Mouse (Mus musculus) urinary bladder, adult 2 months (tissue): ENCODE measurements around the gene Aco2. TPM values are rescaled to one million over a fixed set of nuclear protein-coding genes. Genes with fewer than 3 reads are reported as not detected.

Source experiments
- DNase-seq: peaks from one replicate; pipeline ENCODE4 v3.0.0; 2022; ENCODE audit warnings: low spot score
- polyA plus RNA-seq: library from polyadenylated mRNA; depleted of rRNA; stranded (reverse); fragments of >200 nt; gene quantifications from 2 replicates; pipeline ENCODE4 v1.2.3, GENCODE M21; 2012

Gene Aco2
- polyA plus RNA-seq, 1 experiment, result 185 TPM

GRCm38 (mm10) chr15:81845724-81846123 is 26.4 kb upstream of the Aco2 start:
- DNase-seq, result no peak

- no peak for DNase-seq
These were observed 25.4 kb upstream of the Aco2 start for GRCm38 (mm10) chr15:81846755-81847154.

DNA sequence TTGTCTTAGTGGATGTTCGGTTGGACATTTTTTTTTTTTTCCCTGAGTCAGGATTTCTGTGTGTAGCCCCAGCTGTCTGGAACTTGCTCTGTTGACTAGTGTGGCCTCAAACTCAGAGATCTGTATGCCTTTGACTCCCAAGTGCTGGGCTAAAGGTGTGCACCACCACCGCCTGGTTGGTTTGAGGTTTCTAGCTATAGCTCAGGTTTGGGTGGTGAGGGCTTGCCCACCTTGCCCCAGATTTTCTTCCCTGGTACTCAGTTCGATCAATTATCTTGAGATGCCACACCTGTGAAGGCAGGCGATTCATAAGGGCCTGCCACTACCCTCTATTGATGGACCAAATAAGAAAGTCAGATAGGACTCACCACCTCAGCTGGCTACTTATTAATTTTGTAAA is 24.9 kb upstream of the Aco2 start:
- no peak for DNase-seq

DNA sequence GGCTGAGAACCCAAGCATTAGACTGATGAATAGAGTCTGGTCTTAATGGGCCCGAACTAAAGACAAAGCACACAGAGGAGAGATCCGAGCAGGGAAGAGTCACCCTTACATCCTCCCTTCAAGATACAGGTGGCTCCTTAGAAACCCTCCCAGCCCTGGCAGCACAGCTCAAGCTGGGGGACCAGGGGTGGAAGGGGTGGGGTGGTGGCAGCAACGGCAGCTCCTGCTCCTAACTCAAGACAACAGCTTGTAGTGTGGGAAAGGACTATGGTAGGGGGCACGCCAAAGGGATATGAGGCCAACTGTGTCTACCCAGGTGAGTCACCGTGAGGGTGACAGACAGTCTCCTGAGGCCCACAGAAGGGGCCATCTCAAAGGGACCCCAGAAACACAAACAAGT is 24.2 kb upstream of the Aco2 start:
- DNase-seq, result no peak

- no peak for DNase-seq
These were observed 23.8 kb upstream of the Aco2 start for GRCm38 (mm10) chr15:81848301-81848700.

GRCm38 (mm10) chr15:81849104-81849503 is 23.0 kb upstream of the Aco2 start:
- DNase-seq, result no peak

DNA sequence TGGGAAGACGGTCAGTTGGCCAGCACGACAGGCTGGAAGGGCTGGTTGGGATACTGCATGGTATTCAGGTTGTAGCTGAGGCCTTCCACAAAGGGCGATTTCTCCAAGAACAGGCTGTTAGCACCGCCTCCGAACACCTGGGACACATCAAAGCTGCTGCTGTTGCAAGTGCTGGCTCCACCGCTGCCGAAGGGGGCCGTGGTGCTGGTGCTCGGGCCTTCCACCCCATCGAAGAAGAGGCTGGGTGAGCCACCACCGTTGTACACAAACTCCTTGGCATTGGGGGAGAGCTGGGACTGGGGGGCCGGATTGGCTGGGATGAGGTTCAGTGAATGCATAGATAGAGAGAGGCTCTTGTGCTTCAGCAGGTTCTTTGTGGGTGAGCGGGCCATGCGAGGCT is 21.4 kb upstream of the Aco2 start:
- no peak for DNase-seq

DNA sequence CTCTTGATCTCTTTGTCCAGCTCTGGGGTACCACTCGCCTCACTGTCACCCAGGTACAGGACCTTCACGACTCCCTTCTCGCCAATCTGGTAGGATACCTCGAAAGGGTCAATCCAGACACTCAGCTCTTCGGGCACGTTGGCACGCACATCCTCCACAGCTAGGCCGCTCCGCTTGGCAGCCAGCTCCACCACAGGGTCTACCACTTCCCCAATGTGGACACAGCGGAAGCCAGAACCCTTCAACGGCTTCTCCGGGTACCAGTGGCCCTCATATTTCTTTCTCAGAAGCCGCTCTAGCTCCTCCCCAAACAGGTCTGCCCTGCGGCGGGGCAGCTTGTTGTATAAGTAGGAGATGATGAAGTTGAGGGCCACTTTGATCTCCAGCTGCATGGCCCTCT is 20.7 kb upstream of the Aco2 start:
- no peak for DNase-seq

GRCm38 (mm10) chr15:81852411-81853000 is 19.6 kb upstream of the Aco2 start:
- DNase-seq, result no peak

GRCm38 (mm10) chr15:81853081-81853480 is 19.0 kb upstream of the Aco2 start:
- no peak for DNase-seq

DNA sequence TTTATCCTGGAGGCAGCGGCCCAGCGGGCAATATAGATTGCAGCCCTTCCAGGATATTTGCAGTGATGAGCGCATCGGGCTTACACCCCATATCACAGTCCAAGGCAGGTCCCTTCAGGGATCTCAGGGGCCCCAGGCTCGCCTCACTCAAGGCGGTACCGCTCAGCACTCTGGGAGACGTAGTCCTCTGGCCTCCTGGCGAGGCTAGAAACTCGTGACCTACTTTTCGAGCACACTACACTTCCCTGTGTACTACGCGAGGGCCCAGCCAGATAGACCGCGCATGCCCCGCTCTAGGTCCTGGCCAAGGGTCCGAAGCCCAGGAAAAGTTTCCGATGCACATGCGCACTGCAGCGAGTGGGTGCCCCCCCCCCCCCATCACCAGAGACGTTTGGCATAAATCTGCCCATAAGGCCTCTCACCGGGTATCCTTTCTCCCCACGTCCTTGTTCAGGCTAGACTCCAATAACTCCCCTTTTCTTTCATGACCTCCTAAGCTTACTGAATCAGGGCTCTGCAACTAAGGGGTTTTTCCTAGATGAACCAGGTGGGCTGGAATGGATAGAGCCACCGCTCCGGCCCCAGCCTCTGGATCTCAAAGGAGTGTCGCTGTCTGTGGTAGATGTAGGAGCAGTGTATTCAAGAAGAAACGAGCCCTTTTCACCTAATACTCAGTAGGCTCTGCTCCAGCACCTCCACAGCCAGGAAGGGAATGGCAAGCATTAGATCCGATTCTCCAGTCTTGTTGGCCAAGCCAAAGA is 15.9 kb upstream of the Aco2 start:
- peak; percentile 61 for DNase-seq

DNA sequence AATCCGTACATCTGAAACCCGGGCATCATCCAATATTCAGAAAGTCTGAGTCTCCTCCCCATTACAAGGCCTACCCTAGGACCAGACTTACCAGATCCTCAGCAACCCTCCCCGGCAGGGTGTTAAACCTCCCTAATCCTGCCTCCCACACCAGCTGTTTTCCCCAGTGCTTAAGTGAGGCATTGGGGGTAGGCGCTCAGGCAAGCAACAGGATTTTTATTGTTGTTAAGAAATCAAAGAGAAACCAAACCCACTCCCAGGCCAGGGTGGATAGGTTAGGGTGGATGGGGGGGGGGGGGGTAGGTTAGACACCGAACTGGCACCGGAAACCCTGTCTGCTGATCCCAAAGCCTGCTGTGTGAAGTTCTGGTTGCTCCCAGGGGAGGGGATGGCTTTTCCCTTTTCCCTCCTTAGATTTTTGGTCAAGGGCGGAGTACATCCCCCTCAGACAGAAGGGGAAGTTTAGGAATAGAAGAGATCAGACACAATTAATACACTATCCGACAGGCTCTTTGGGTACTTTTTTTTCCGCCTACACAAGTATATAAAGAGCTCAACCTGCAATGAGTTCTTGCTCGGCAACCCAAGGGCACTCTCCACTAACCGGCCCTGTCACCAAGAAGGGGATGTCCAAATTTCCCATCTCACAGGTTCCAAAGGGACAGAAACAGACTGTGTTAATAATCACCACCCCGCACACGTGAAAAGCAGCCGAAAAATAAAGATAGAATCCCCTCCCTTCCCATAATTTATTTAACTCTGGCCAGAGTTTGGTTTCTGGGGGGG is 15.0 kb upstream of the Aco2 start:
- no peak for DNase-seq

DNA sequence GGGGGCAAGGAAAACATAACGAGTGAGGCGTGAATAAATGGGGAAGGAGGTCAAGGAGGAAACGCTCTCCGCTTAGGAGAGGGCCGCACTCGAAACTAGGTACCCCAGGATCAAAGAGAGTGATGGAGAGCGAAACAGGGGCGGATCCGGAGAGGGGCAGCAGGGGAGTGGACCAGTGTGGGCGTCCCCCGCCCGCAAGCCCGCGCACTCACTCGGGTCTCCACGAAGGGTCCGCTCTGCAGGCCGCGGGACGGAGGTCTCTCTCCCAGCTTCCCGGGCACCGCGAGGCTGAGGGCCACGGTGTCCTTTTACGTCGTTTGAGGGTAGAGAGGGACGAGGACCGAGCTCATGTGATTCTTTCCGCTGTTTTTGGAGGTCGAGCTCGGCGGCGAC is 14.4 kb upstream of the Aco2 start:
- no peak for DNase-seq

GRCm38 (mm10) chr15:81858138-81858516 is 14.0 kb upstream of the Aco2 start:
- peak; percentile 97 for DNase-seq

DNA sequence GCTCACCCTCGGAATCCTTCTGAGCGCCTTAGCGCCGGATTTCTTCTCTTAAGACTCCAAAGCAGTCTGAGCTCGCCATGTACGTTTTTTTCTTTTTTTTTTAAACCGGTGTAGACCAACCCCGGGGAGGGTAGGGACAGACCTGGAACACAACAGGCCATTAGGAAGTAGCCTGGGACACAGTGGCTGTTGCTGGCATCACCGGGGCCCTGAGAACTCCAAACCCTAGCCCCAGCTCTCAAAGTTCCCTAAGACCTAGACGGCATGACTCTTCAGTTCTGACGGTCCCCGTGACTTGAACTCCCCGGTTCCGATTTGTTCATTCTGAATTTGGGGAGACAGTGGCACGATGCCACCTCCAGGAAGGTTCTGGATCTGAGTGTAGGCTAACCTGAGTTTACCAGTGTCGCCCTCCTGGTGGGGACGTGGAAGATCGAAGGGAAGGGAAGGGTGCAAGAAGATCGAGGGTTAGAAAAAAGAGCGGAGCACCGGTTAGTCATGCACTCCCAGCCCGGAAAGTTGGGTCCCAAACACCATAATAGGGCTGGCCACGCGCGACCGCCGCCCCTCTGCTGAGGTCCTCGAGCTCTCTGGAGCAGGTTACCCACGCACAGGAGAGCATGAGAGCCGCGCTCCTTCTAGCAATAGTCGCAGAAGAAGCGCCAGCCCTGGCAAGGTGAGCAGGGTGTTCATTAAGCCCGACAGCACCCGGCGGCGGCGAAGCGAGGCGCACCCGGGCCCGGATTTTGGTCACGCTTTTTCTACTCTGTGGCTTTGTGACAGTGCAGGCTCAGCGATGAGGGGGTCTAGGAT is 13.4 kb upstream of the Aco2 start, which contains the start of gene Tob2:
Gene Tob2, minus strand, starts transcription at position 280 of the 813 bp plus-strand sequence.
- DNase-seq, result peak; percentile 67

DNA sequence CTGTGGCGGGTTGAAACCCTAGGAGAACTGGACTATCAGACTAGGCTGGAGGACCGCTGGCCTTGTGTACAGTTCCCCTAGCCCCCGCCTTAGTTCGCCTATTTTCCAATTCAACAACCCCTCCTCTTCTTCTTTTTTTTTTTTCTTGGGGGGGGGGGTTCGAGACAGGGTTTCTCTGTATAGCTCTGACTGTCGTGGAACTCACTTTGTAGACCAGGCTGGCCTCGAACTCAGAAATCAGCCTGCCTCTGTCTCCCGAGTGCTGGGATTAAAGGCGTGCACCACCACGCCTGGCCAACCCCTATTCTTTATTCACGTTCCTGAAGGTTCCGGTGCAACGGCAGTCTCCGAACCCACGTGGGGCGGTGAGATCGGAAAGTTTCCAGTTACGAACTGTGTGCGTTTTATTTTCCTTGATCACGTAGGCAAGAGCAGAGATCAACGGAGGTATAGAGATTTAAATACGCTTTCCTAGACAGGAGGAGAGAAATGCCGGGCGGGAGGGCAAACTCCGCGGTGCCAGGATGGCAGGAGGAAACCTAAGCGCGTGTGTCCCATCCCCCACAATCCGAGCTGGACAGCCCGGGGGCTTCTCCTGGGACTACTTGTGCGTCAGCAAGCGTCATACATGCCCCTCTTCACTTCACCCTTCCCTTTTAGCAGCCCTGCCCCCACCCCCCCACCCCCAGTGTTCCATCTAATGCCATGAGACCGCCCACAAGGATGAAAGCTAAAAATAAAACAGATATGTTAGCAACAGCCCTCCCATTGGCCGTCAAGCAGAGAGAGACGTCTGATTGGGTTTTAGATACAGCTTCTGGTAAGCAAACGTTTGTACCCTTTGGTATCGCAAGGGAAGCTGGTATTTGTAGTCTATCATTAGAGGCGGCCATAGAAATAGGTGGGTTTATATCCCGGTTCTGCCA is 12.5 kb upstream of the Aco2 start:
- DNase-seq, result peak; percentile 71

- DNase-seq, result no peak
These were observed 11.5 kb upstream of the Aco2 start for GRCm38 (mm10) chr15:81860471-81861135.

DNA sequence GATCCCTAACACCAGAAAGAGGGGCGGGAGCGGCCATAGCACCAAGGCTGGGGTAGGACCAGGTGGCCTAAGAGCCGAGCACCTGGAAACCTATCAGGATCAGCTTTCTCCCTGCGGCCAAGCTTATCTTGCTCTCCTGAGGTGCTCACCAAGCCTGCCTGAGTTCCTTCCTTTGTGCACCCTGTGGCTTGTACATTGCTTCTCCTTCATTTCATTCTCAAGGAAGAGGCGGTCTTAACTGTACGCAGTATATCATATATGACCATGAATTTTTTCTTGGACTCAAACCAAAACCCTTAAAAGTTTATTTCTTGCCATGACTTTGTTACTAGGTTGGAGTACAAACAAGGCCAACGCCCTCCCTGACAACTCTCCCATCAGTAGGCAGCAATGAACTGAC is 7.9 kb upstream of the Aco2 start:
- no peak for DNase-seq

- DNase-seq, result no peak
These were observed 2.1 kb upstream of the Aco2 start for GRCm38 (mm10) chr15:81869985-81870384.

- peak; percentile 68 for DNase-seq
These were observed 376 bp upstream of the Aco2 start, which contains the start of gene Phf5a for GRCm38 (mm10) chr15:81871604-81872261. Phf5a (minus strand) TSS chr15:81871911.
